Mouse (Mus musculus) cortical plate, adult 2 months (tissue): ENCODE data around the gene Mthfd2l.

ENCODE experiments used
- CTCF ChIP-seq: fragments of 200-500 bp; IDR thresholded peaks from 2 replicates; pipeline ENCODE4 v1.5.1; 2011; ENCODE audit warnings: mild to moderate bottlenecking, control low read depth, low read length; ENCODE audit not compliant: insufficient read depth; ENCODE audit errors: extremely low read depth
- POLR2A ChIP-seq: fragments of 200-500 bp; IDR thresholded peaks from 2 replicates; pipeline ENCODE4 v1.6.1; 2011; ENCODE audit warnings: mild to moderate bottlenecking, low read length, control low read depth; ENCODE audit not compliant: insufficient read depth; ENCODE audit errors: extremely low read depth

- TF ChIP-seq CTCF (no peak), POLR2A (no peak)
Measured at GRCm38 (mm10) chr5:90931911-90932310, 994 bp downstream of the Mthfd2l start.
